Mouse (Mus musculus): ENCODE measurements around the gene Dgkq.

The Dgkq gene

DNA sequence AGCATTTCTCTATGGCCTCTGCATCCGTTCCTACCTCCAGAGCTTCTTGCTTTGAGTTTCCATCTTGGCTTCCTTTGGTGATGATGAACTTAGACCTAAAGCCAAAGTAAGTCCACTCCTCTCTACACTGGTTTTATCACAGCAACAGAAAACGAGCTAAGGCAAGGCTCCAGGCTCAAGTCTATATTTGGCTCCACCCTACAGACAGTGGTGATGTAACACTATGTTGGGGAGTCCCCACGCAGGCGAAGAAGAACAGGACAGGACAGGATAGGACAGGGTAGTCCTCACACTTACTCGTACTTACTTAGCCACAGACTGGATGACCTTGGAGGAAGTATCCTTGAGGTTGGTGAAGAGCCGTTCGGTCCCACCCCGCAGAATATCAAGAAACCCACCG is 66.9 kb downstream of the Dgkq start:
- DNase-seq (ENCODE audit: low spot score in 2 of 2), result no peak

DNA sequence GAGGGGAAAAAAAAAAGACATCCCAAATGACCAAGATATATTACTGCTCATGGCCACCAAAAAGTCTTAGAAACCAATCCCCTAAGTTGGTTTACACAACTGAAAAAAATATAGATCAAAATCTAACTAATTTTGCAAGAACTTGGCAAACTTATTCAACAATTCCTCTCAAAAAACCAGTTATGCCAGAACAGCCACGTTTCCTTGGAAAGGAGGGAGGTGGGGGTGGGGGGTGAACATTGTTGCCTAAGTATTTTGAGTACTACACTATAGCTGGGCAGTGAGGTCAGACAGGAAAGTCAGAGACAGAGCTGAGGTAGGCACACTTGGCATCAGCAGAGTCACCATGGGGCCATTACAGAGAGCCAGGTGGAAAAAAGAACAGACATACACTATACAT is 69.5 kb downstream of the Dgkq start:
- DNase-seq (ENCODE audit: low spot score in 2 of 2), result no peak
